Mouse (Mus musculus): ENCODE data around the gene Zbtb17. TPM values are rescaled to one million over a fixed set of nuclear protein-coding genes. Genes with fewer than 3 reads are reported as not detected.

The Zbtb17 gene
- 45.1 and 47.2 TPM in 2 replicates for polyA plus RNA-seq (2012; rRNA removed)

GRCm38 (mm10) chr4:141444451-141445327 is at the start of gene Zbtb17:
TSS of gene Zbtb17 (plus strand) at chr4:141444654.
- no peak within 1 kb of the TSS for H3K27ac ChIP-seq (ENCODE audit: insufficient read depth, low read length)
- H3K4me1 ChIP-seq (ENCODE audit: control insufficient read depth, insufficient read depth, low read length), result 0 out of 2 replicates have a peak, but pooled peaks cover 4% of the 10 kb centered on the region
- no peak for TF ChIP-seq CTCF (IDR thresholded peaks at IDR 0.05; ENCODE audit: extremely low read depth, insufficient read depth, low read length)
- TF ChIP-seq POLR2A (IDR thresholded peaks at IDR 0.05; ENCODE audit: extremely low read depth, insufficient read depth, low read length), result peak; percentile 29; the same call in 1 of the 2 replicates
- H3K4me3 ChIP-seq (ENCODE audit: insufficient read depth, low read length), result peak within 1 kb of the TSS; percentile 61

GRCm38 (mm10) chr4:141394751-141395150 is 49.7 kb upstream of the Zbtb17 start:
- Histone ChIP-seq H3K27ac (ENCODE audit: insufficient read depth, low read length) (no peak overlapping the region), H3K4me3 (ENCODE audit: insufficient read depth, low read length) (no peak overlapping the region), H3K4me1 (ENCODE audit: control insufficient read depth, insufficient read depth, low read length) (no peaks in the 10 kb centered on the region)
- TF ChIP-seq CTCF (IDR thresholded peaks at IDR 0.05; ENCODE audit: extremely low read depth, insufficient read depth, low read length) (no peak), POLR2A (IDR thresholded peaks at IDR 0.05; ENCODE audit: extremely low read depth, insufficient read depth, low read length) (no peak)

DNA sequence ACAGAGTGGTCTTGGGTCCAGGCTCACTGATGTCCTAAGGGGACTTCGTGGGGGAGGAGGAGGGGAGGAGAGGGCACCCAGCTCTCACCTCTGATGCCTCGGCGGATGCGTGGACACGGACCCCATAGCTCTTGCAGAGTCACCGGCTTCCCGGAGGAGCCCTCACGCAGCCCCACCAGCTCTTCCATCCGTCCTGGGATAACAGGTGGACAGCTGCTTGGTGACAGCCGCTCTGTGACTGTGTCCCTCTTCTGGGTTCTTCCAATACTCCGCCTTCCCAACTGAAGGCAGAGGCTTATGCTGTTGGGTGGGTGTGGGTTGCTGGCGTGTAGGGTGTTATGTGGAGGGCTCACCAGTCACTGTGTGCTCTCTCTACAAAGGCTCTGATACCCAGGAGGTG is 46.6 kb upstream of the Zbtb17 start:
- Histone ChIP-seq H3K4me3 (ENCODE audit: insufficient read depth, low read length) (no peak overlapping the region), H3K4me1 (ENCODE audit: control insufficient read depth, insufficient read depth, low read length) (no peaks in the 10 kb centered on the region), H3K27ac (ENCODE audit: insufficient read depth, low read length) (no peak overlapping the region)
- TF ChIP-seq POLR2A (IDR thresholded peaks at IDR 0.05; ENCODE audit: extremely low read depth, insufficient read depth, low read length), result no peak
- no peak for TF ChIP-seq CTCF (IDR thresholded peaks at IDR 0.05; ENCODE audit: extremely low read depth, insufficient read depth, low read length)

GRCm38 (mm10) chr4:141398545-141398944 is 45.9 kb upstream of the Zbtb17 start, which contains the start of gene Clcnka:
TSS of gene Clcnka (minus strand) at chr4:141398724.
- no peak for TF ChIP-seq POLR2A (IDR thresholded peaks at IDR 0.05; ENCODE audit: extremely low read depth, insufficient read depth, low read length)
- TF ChIP-seq CTCF (IDR thresholded peaks at IDR 0.05; ENCODE audit: extremely low read depth, insufficient read depth, low read length), result no peak

DNA sequence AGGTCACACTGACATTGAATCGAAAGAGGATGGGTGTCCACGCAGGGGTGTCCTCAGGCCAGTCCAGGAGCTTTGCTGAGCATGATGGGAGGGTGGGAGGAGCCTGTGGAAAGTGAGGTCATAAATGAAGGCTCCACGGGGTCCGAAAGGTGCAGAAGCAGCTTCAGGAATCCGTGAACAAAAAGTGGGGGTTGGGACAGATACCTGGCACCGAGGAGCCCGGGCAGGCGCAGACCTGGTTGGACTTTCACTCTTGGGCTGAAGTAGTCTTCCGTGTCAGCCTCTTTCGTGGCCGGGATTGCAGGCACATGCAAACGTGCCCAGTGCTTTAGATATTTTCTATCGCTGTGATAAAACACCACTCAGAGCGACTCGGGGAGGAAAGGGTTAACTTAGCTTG is 44.3 kb upstream of the Zbtb17 start:
- Histone ChIP-seq H3K4me1 (ENCODE audit: control insufficient read depth, insufficient read depth, low read length) (peaks cover 1% of the 10 kb centered on the region; the same call in 1 of the 2 replicates), H3K27ac (ENCODE audit: insufficient read depth, low read length) (no peak overlapping the region), H3K4me3 (ENCODE audit: insufficient read depth, low read length) (no peak overlapping the region)
- TF ChIP-seq CTCF (IDR thresholded peaks at IDR 0.05; ENCODE audit: extremely low read depth, insufficient read depth, low read length) (no peak), POLR2A (IDR thresholded peaks at IDR 0.05; ENCODE audit: extremely low read depth, insufficient read depth, low read length) (no peak)

More at GRCm38 (mm10) chr4:141398545-141398944, 45.9 kb upstream of the Zbtb17 start, which contains the start of gene Clcnka:
- H3K4me3 ChIP-seq (ENCODE audit: insufficient read depth, low read length), result no peak within 1 kb of the TSS
- H3K27ac ChIP-seq (ENCODE audit: insufficient read depth, low read length), result no peak within 1 kb of the TSS
- H3K4me1 ChIP-seq (ENCODE audit: control insufficient read depth, insufficient read depth, low read length), result no peaks in the 10 kb centered on the region

GRCm38 (mm10) chr4:141404518-141405313 is 39.7 kb upstream of the Zbtb17 start:
- 0 out of 2 replicates have a peak overlapping the region, but pooled peaks have one; percentile 20 for H3K4me3 ChIP-seq (ENCODE audit: insufficient read depth, low read length)
- TF ChIP-seq POLR2A (IDR thresholded peaks at IDR 0.05; ENCODE audit: extremely low read depth, insufficient read depth, low read length), result no peak
- peak; percentile 99 for TF ChIP-seq CTCF (IDR thresholded peaks at IDR 0.05; ENCODE audit: extremely low read depth, insufficient read depth, low read length)
- no peak overlapping the region for H3K27ac ChIP-seq (ENCODE audit: insufficient read depth, low read length)

GRCm38 (mm10) chr4:141405314-141405622 is 39.2 kb upstream of the Zbtb17 start:
- Histone ChIP-seq H3K4me3 (ENCODE audit: insufficient read depth, low read length) (no peak overlapping the region), H3K4me1 (ENCODE audit: control insufficient read depth, insufficient read depth, low read length) (peaks cover 3% of the 10 kb centered on the region; the same call in 1 of the 2 replicates), H3K27ac (ENCODE audit: insufficient read depth, low read length) (no peak overlapping the region)
- TF ChIP-seq CTCF (IDR thresholded peaks at IDR 0.05; ENCODE audit: extremely low read depth, insufficient read depth, low read length) (no peak), POLR2A (IDR thresholded peaks at IDR 0.05; ENCODE audit: extremely low read depth, insufficient read depth, low read length) (no peak)

More at GRCm38 (mm10) chr4:141404518-141405313, 39.7 kb upstream of the Zbtb17 start:
- peaks cover 3% of the 10 kb centered on the region; the same call in 1 of the 2 replicates for H3K4me1 ChIP-seq (ENCODE audit: control insufficient read depth, insufficient read depth, low read length)

DNA sequence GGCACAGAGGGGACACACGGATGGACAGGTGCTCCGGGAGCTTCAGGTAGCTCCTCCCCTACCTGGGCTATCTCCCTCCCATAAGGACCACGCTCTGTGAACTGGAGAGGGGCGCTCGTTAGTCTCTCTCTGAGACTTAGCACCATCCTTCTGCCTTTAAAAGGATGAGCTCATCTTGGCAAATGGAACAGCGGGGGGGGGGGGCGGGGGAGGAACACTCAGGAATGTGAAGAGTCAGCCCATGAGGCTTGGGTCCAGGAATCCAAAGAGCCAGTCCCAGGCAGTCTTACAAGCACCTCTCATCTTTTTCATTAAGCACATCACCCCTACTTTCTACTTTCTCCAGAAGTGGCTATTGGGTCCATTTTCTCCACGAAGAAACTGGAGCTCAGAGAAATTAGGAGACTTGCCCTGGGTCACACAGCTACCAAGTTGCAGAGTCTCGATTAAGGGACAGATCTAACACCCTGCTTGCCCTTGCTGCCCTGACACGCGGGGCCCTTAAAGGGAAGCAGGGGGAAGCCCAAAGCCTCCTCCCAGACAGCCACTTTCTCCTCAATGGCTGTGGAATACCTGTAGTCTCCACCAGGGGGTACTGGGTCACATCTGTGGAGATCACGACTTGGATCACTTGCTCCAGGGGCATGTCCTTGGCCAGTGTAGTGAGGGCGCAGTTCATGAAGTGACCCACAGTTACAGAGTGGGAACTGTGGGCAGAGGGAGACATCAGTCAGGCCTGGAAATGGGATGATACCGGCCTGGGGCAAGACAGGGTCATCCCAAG is 37.7 kb upstream of the Zbtb17 start:
- peaks cover 3% of the 10 kb centered on the region; the same call in 1 of the 2 replicates for H3K4me1 ChIP-seq (ENCODE audit: control insufficient read depth, insufficient read depth, low read length)
- H3K27ac ChIP-seq (ENCODE audit: insufficient read depth, low read length), result no peak overlapping the region
- H3K4me3 ChIP-seq (ENCODE audit: insufficient read depth, low read length), result no peak overlapping the region
- TF ChIP-seq CTCF (IDR thresholded peaks at IDR 0.05; ENCODE audit: extremely low read depth, insufficient read depth, low read length), result peak; percentile 46
- TF ChIP-seq POLR2A (IDR thresholded peaks at IDR 0.05; ENCODE audit: extremely low read depth, insufficient read depth, low read length), result no peak

GRCm38 (mm10) chr4:141408577-141408976 is 35.9 kb upstream of the Zbtb17 start:
- H3K4me1 ChIP-seq (ENCODE audit: control insufficient read depth, insufficient read depth, low read length), result peaks cover 3% of the 10 kb centered on the region; the same call in 1 of the 2 replicates
- H3K4me3 ChIP-seq (ENCODE audit: insufficient read depth, low read length), result no peak overlapping the region
- no peak overlapping the region for H3K27ac ChIP-seq (ENCODE audit: insufficient read depth, low read length)
- TF ChIP-seq CTCF (IDR thresholded peaks at IDR 0.05; ENCODE audit: extremely low read depth, insufficient read depth, low read length) (no peak), POLR2A (IDR thresholded peaks at IDR 0.05; ENCODE audit: extremely low read depth, insufficient read depth, low read length) (no peak)

All from cortical plate, adult 2 months (tissue).